Mouse (Mus musculus) adrenal gland, postnatal 4 days (tissue): Measurements from ENCODE around the gene Gm28308. TPM values are rescaled to one million over a fixed set of nuclear protein-coding genes. Genes with fewer than 3 reads are reported as not detected.
A peak's percentile ranks its signal among the peaks of the same experiment; 100 is the strongest.

ENCODE experiments used
- DNase-seq, 2 experiments: peaks; one replicate each; pipeline ENCODE4 v3.0.0; 2021 to 2022; ENCODE audit warnings: low spot score in 2 of 2, mixed read lengths in 2 of 2
- total RNA-seq, 2 experiments: library from RNA; stranded (reverse); gene quantifications; 2 replicates each; pipeline ENCODE4 v1.2.3; 2021

The Gm28308 gene
- total RNA-seq, 2 experiments from 2014 or later: 2.3 to 4.1 TPM

GRCm38 (mm10) chr6:52221337-52221992 is 8.3 kb upstream of the Gm28308 start, which contains the start of gene Hoxa7:
Gene Hoxa7 (minus strand): TSS chr6:52221854.
- peak; percentile 76 to 80 for DNase-seq

GRCm38 (mm10) chr6:52220865-52221310 is 7.7 kb upstream of the Gm28308 start:
- no peak for DNase-seq

GRCm38 (mm10) chr6:52220003-52220864 is 7.1 kb upstream of the Gm28308 start:
- no peak for DNase-seq

GRCm38 (mm10) chr6:52219234-52219942 is 6.2 kb upstream of the Gm28308 start:
- DNase-seq: no peak

- no peak for DNase-seq
These were observed 5.6 kb upstream of the Gm28308 start for GRCm38 (mm10) chr6:52218643-52219215.

- no peak for DNase-seq
These were observed 4.9 kb upstream of the Gm28308 start for GRCm38 (mm10) chr6:52217895-52218642.

- peak; percentile 64 to 66 for DNase-seq
These were observed 4.3 kb upstream of the Gm28308 start for GRCm38 (mm10) chr6:52217459-52217768.

- DNase-seq: peak in 1 of 2 experiments; percentile 12
These were observed 3.7 kb upstream of the Gm28308 start for GRCm38 (mm10) chr6:52216691-52217458.

- peak; percentile 1 to 3 for DNase-seq
These were observed 2.8 kb upstream of the Gm28308 start for GRCm38 (mm10) chr6:52215771-52216535.

GRCm38 (mm10) chr6:52215070-52215469 is 1.9 kb upstream of the Gm28308 start:
- DNase-seq: no peak

GRCm38 (mm10) chr6:52214271-52214670 is 1.1 kb upstream of the Gm28308 start:
- DNase-seq: peak in 1 of 2 experiments; percentile 2

- DNase-seq: peak in 1 of 2 experiments; percentile 23
These were observed 502 bp downstream of the Gm28308 start for GRCm38 (mm10) chr6:52212556-52213118.

GRCm38 (mm10) chr6:52211961-52212360 is 1.2 kb downstream of the Gm28308 start:
- DNase-seq: no peak

- DNase-seq: peak in 1 of 2 experiments; percentile 73
These were observed 1.8 kb downstream of the Gm28308 start for GRCm38 (mm10) chr6:52211170-52211935.

GRCm38 (mm10) chr6:52209685-52210046 is 3.5 kb downstream of the Gm28308 start:
- DNase-seq: no peak

GRCm38 (mm10) chr6:52208868-52209684 is 4.1 kb downstream of the Gm28308 start:
- no peak for DNase-seq
